Mouse (Mus musculus) lung, postnatal 0 days (tissue): ENCODE measurements around the gene Olfr502.
"Not testable (repeated sequence)": the region's sequence is repeated elsewhere in the genome, so short reads cannot be mapped to it uniquely, and the experiment has no call there.

Experiments used
- CTCF ChIP-seq: IDR thresholded peaks from 2 replicates; pipeline ENCODE4 v1.5.1; 2016; ENCODE audit warnings: antibody characterized with exemption, mild to moderate bottlenecking
- EP300 ChIP-seq: IDR thresholded peaks from 2 replicates; pipeline ENCODE4 v1.6.1; 2016; ENCODE audit warnings: antibody characterized with exemption, mild to moderate bottlenecking, control low read depth

DNA sequence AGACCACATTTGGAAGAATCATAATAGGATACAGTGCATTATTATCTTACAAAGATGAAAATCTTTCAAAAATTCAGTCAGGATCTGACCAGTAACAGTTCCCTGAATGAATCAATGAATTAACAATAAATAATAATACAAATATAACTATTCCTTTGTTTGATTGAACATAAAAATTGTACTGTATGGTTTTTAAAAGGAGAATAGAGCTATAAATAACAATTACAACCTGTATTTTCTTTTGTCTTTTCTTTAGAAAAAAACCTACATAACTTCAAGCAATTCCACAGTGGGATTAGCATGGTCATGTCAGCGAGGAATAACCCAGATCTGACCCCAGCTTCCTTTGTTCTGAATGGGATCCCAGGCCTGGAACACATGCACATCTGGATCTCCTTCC is 19.4 kb upstream of the Olfr502 start, which contains the start of gene Olfr503:
- not testable (repeated sequence) for TF ChIP-seq CTCF, EP300
